Comparison of ENCODE assay signal across 20 mouse cellular contexts in genomic region chr12:4719066-4719761, GRCm38 (mm10). TPM values are rescaled to one million over a fixed set of nuclear protein-coding genes. Genes with fewer than 3 reads are reported as not detected.
A peak's percentile ranks its signal among the peaks of the same experiment; 100 is the strongest.
DNase-seq lines count a peak whose midpoint lies in the region; ATAC-seq and TF ChIP-seq lines count a peak whose summit lies in the region.
"Had no signal": no experiment of that assay in that cellular context is flagged by ENCODE, and none has a peak within 500 bp of the region (broad histone marks: within the 10 kb centered on the region; RNA-seq: fewer than 3 reads in every experiment).

No protein-coding gene starts in this region.

- peak overlapping the region; percentile 30; the same call in 1 of the 2 replicates for H3K4me2 ChIP-seq in heart, embryonic 13.5 days
- H3K4me2 ChIP-seq in liver, embryonic 14.5 days (ENCODE audit: low read depth) = peak overlapping the region; percentile 55
- H3K4me2 ChIP-seq: forebrain, embryonic 13.5 days; hindbrain, embryonic 15.5 days had no signal

- TF ChIP-seq EP300 in liver, embryonic 14.5 days (IDR thresholded peaks at IDR 0.05; ENCODE audit: low read depth) = no peak

- 30% methylated on average over 13 of the region's 13 CpGs for WGBS in heart, embryonic 13.5 days
- WGBS in liver, embryonic 14.5 days (ENCODE audit: insufficient replicate concordance) = 23% methylated on average over 13 of the region's 13 CpGs
- WGBS in embryonic facial prominence, embryonic 10.5 days = 78% methylated on average over 13 of the region's 13 CpGs

- no peak for DNase-seq in heart, postnatal 36 days
- DNase-seq in MN1 (ENCODE audit: low spot score) = peak; percentile 55
- DNase-seq in liver, embryonic 14.5 days (ENCODE audit: low read depth in 3 of 3, low spot score in 3 of 3) = peak in 1 of 3 experiments; percentile 23
- DNase-seq in yolk sac, embryonic 10.5 days (ENCODE audit: low spot score) = peak; percentile 19
- no peak for DNase-seq in layer of hippocampus, adult 2 months (ENCODE audit: low spot score in 2 of 2)
- DNase-seq in embryonic facial prominence, embryonic 10.5 days (ENCODE audit: low spot score) = no peak
- DNase-seq in cerebellum, postnatal 25 days = no peak
- DNase-seq: adrenal gland, postnatal 36 days; B cell, adult 2 months; cerebellum, adult 18-20 months; gastrocnemius, postnatal 14 days; kidney, adult 11 months; lung, adult 2 months; lung, postnatal 4 days; right cerebral cortex, adult 18-20 months had no signal

- no peak overlapping the region for H3K4me3 ChIP-seq in heart, embryonic 13.5 days
- H3K4me3 ChIP-seq in liver, embryonic 14.5 days (ENCODE audit: insufficient read depth in 1 of 2, low read depth in 2 of 2, low read length in 2 of 2) = peak overlapping the region; percentile 26 to 36; a peak in 3 of 4 replicates
- no peak overlapping the region for H3K4me3 ChIP-seq in layer of hippocampus, adult 2 months
- no peak overlapping the region for H3K4me3 ChIP-seq in embryonic facial prominence, embryonic 10.5 days
- H3K4me3 ChIP-seq: forebrain, embryonic 13.5 days; hindbrain, embryonic 15.5 days; midbrain, embryonic 10.5 days had no signal

- H3K27ac ChIP-seq in heart, embryonic 13.5 days (replicated peaks) = no peak overlapping the region
- peak overlapping the region; percentile 4 for H3K27ac ChIP-seq in liver, embryonic 14.5 days
- no peak overlapping the region for H3K27ac ChIP-seq in layer of hippocampus, adult 2 months
- no peak overlapping the region for H3K27ac ChIP-seq in embryonic facial prominence, embryonic 10.5 days (replicated peaks)
- H3K27ac ChIP-seq: forebrain, embryonic 13.5 days; hindbrain, embryonic 15.5 days; midbrain, embryonic 10.5 days had no signal

- no peaks in the 10 kb centered on the region for H3K27me3 ChIP-seq in heart, embryonic 13.5 days (replicated peaks)
- H3K27me3 ChIP-seq in liver, embryonic 14.5 days (ENCODE audit: control insufficient read depth, insufficient read depth, low read length) = no peaks in the 10 kb centered on the region
- no peaks in the 10 kb centered on the region for H3K27me3 ChIP-seq in embryonic facial prominence, embryonic 10.5 days (replicated peaks; ENCODE audit: low read depth, poor library complexity, severe bottlenecking)
- H3K27me3 ChIP-seq: forebrain, embryonic 13.5 days; hindbrain, embryonic 15.5 days had no signal

- 0 out of 2 replicates have a peak overlapping the region, but pooled peaks have one; percentile 14 for H3K9ac ChIP-seq in heart, embryonic 13.5 days
- H3K9ac ChIP-seq in liver, embryonic 14.5 days (replicated peaks) = no peak overlapping the region; the same call in 1 of the 2 replicates
- H3K9ac ChIP-seq: forebrain, embryonic 13.5 days; hindbrain, embryonic 15.5 days had no signal

- H3K9me3 ChIP-seq in heart, embryonic 13.5 days = no peaks in the 10 kb centered on the region
- H3K9me3 ChIP-seq in liver, embryonic 14.5 days (ENCODE audit: control insufficient read depth, low read length) = no peaks in the 10 kb centered on the region
- H3K9me3 ChIP-seq in embryonic facial prominence, embryonic 10.5 days = no peaks in the 10 kb centered on the region
- H3K9me3 ChIP-seq: forebrain, embryonic 13.5 days; hindbrain, embryonic 15.5 days; midbrain, embryonic 10.5 days had no signal

- TF ChIP-seq CTCF in liver, embryonic 14.5 days (IDR thresholded peaks at IDR 0.05; ENCODE audit: low read depth) = no peak
- no peak for TF ChIP-seq CTCF in layer of hippocampus, adult 2 months (conservative IDR thresholded peaks at IDR 0.05)

- H3K4me1 ChIP-seq in heart, embryonic 13.5 days = peaks cover 32% of the 10 kb centered on the region
- H3K4me1 ChIP-seq in liver, embryonic 14.5 days (replicated peaks; ENCODE audit: control insufficient read depth in 2 of 2, insufficient read depth in 2 of 2, low read length in 1 of 2) = peaks cover 34 to 51% of the 10 kb centered on the region in 2 experiments
- H3K4me1 ChIP-seq in embryonic facial prominence, embryonic 10.5 days = peaks cover 7% of the 10 kb centered on the region; the same call in 1 of the 2 replicates
- H3K4me1 ChIP-seq: forebrain, embryonic 13.5 days; midbrain, embryonic 10.5 days had no signal

- no peak for ATAC-seq in heart, embryonic 13.5 days (ENCODE audit: extremely low read depth, insufficient number of reproducible peaks, low FRiP score, low TSS enrichment)
- peak; percentile 19 for ATAC-seq in liver, embryonic 14.5 days (ENCODE audit: insufficient read depth)
- ATAC-seq: forebrain, embryonic 13.5 days had no signal

- intact Hi-C loops in heart, postnatal 36 days (cut with DNase I) = no loop called here

- no peaks in the 10 kb centered on the region for H3K36me3 ChIP-seq in heart, embryonic 13.5 days
- no peaks in the 10 kb centered on the region for H3K36me3 ChIP-seq in liver, embryonic 14.5 days (replicated peaks; ENCODE audit: control insufficient read depth, insufficient read depth, low read depth)
- H3K36me3 ChIP-seq in embryonic facial prominence, embryonic 10.5 days (replicated peaks) = no peaks in the 10 kb centered on the region
- H3K36me3 ChIP-seq: hindbrain, embryonic 15.5 days; midbrain, embryonic 10.5 days had no signal

RNA-seq across cellular contexts. Expression of gene Fam228a, which starts 19.0 kb away (rescaled TPM):
- polyA plus RNA-seq in heart, embryonic 13.5 days (2015; fragmentation: Nextera tagmentation; extraction: Ambion mirVana) = 0.13 TPM in 1 of 2 replicates, not detected in the other
- total RNA-seq in heart, postnatal 36 days (2021) = not detected
- 0.09 TPM in 2 replicates for polyA plus RNA-seq in liver, embryonic 14.5 days (2012; rRNA removed)
- 0.05 TPM in 1 of 2 replicates, not detected in the other for polyA plus RNA-seq in liver, embryonic 14.5 days (2014; fragmentation: Nextera tagmentation; extraction: Ambion mirVana)
- total RNA-seq in layer of hippocampus, adult 2 months (2021) = 1 to 10 TPM; 2.4 to 4.9 TPM
- 0.33 and 0.45 TPM in 2 replicates for polyA plus RNA-seq in embryonic facial prominence, embryonic 10.5 days (2016; fragmentation: Nextera tagmentation; extraction: Ambion mirVana)
- polyA plus RNA-seq: large intestine, adult 2 months; lung, adult 2 months had no signal

RNA-seq across cellular contexts. Expression of gene Pfn4, which starts 49.6 kb away (rescaled TPM):
- 1.5 and 2.0 TPM in 2 replicates for polyA plus RNA-seq in heart, embryonic 13.5 days (2015; fragmentation: Nextera tagmentation; extraction: Ambion mirVana)
- total RNA-seq in heart, postnatal 36 days (2021) = 1 to 10 TPM; 2.2 to 3.4 TPM
- 0.21 and 0.39 TPM in 2 replicates for polyA plus RNA-seq in liver, embryonic 14.5 days (2012; rRNA removed)
- polyA plus RNA-seq in liver, embryonic 14.5 days (2014; fragmentation: Nextera tagmentation; extraction: Ambion mirVana) = 0.56 and 1.1 TPM in 2 replicates
- total RNA-seq in layer of hippocampus, adult 2 months (2021) = 10 to 100 TPM; 11.7 to 14.1 TPM
- 2.2 and 2.4 TPM in 2 replicates for polyA plus RNA-seq in embryonic facial prominence, embryonic 10.5 days (2016; fragmentation: Nextera tagmentation; extraction: Ambion mirVana)

RNA-seq across cellular contexts. Expression of gene Fam228b, which starts 49.9 kb away (rescaled TPM):
- 2.8 TPM in 2 replicates for polyA plus RNA-seq in heart, embryonic 13.5 days (2015; fragmentation: Nextera tagmentation; extraction: Ambion mirVana)
- total RNA-seq in heart, postnatal 36 days (2021) = 1 to 10 TPM; 2.0 to 3.4 TPM
- 0.37 and 0.73 TPM in 2 replicates for polyA plus RNA-seq in liver, embryonic 14.5 days (2012; rRNA removed)
- polyA plus RNA-seq in liver, embryonic 14.5 days (2014; fragmentation: Nextera tagmentation; extraction: Ambion mirVana) = 0.33 and 1.0 TPM in 2 replicates
- 10 to 100 TPM; 22.2 to 27.6 TPM for total RNA-seq in layer of hippocampus, adult 2 months (2021)
- 1.4 and 2.4 TPM in 2 replicates for polyA plus RNA-seq in embryonic facial prominence, embryonic 10.5 days (2016; fragmentation: Nextera tagmentation; extraction: Ambion mirVana)

Comparison
In these comparisons a context has a peak if more than half of its experiments do, and no peak if none do; other contexts are left out.
1. H3K4me3 ChIP-seq: peak in liver, embryonic 14.5 days (2 of 2); none in heart, embryonic 13.5 days (single experiment), layer of hippocampus, adult 2 months (single experiment) and embryonic facial prominence, embryonic 10.5 days (single experiment).
2. DNase-seq: peak in MN1 (single experiment) and yolk sac, embryonic 10.5 days (single experiment); none in heart, postnatal 36 days (0 of 2), layer of hippocampus, adult 2 months (0 of 2), embryonic facial prominence, embryonic 10.5 days (single experiment) and cerebellum, postnatal 25 days (0 of 2).